Mouse (Mus musculus) C2C12 (cell line): Measurements from ENCODE around the gene Ptprh. TPM values are rescaled to one million over a fixed set of nuclear protein-coding genes. Genes with fewer than 3 reads are reported as not detected.

Experiments
- H3K27me3 ChIP-seq: one replicate; pipeline ENCODE4 v1.6.1; 2011; ENCODE audit not compliant: control insufficient read depth, insufficient read depth, insufficient read length
- H3K36me3 ChIP-seq: one replicate; pipeline ENCODE4 v1.6.1; 2011; ENCODE audit not compliant: control insufficient read depth, insufficient read depth
- H3K4me3 ChIP-seq: one replicate; pipeline ENCODE4 v1.5.1; 2011; ENCODE audit warnings: mild to moderate bottlenecking, control low read depth; ENCODE audit not compliant: poor library complexity, insufficient read depth, severe bottlenecking
- H3K79me2 ChIP-seq: one replicate; pipeline ENCODE4 v1.6.1; 2011; ENCODE audit not compliant: control insufficient read depth, insufficient read depth
- H3K79me3 ChIP-seq: one replicate; pipeline ENCODE4 v1.6.1; 2011; ENCODE audit warnings: low read depth, control low read depth
- H3ac ChIP-seq: one replicate; pipeline ENCODE3; 2011; ENCODE audit warnings: low read depth; ENCODE audit not compliant: control insufficient read depth, insufficient read length
- CEBPB ChIP-seq: IDR thresholded peaks from one replicate; pipeline ENCODE4 v1.6.1; 2011; ENCODE audit warnings: low read depth, mild to moderate bottlenecking, control low read depth, moderate library complexity
- CTCF ChIP-seq: IDR thresholded peaks from one replicate; pipeline ENCODE4 v1.5.1; 2011; ENCODE audit not compliant: control insufficient read depth, insufficient read depth, insufficient read length
- FOSL1 ChIP-seq: IDR thresholded peaks from one replicate; pipeline ENCODE4 v1.8.0; 2011; ENCODE audit warnings: mild to moderate bottlenecking, low read length; ENCODE audit not compliant: poor library complexity, insufficient read depth, severe bottlenecking
- MAX ChIP-seq: IDR thresholded peaks from one replicate; pipeline ENCODE4 v1.6.1; 2011; ENCODE audit warnings: mild to moderate bottlenecking, control low read depth
- MYOD1 ChIP-seq: IDR thresholded peaks from one replicate; pipeline ENCODE4 v1.6.1; 2011; ENCODE audit warnings: low read depth; ENCODE audit not compliant: control insufficient read depth, insufficient read length
- MYOG ChIP-seq: IDR thresholded peaks from one replicate; pipeline ENCODE4 v1.6.1; 2011; ENCODE audit not compliant: control insufficient read depth, insufficient read length; ENCODE audit errors: extremely low read depth
- USF1 ChIP-seq: IDR thresholded peaks from one replicate; pipeline ENCODE4 v1.6.1; 2011; ENCODE audit warnings: low read depth, mild to moderate bottlenecking, control low read depth, moderate library complexity
- polyA plus RNA-seq: library from polyadenylated mRNA; unstranded; fragments of >200 nt; fragmentation: generic; extraction: Trizol; gene quantifications from one replicate; pipeline ENCODE4 v1.2.1, GENCODE M21; 2012; ENCODE audit warnings: missing spikeins

The Ptprh gene
- polyA plus RNA-seq, 1 experiment = not detected

DNA sequence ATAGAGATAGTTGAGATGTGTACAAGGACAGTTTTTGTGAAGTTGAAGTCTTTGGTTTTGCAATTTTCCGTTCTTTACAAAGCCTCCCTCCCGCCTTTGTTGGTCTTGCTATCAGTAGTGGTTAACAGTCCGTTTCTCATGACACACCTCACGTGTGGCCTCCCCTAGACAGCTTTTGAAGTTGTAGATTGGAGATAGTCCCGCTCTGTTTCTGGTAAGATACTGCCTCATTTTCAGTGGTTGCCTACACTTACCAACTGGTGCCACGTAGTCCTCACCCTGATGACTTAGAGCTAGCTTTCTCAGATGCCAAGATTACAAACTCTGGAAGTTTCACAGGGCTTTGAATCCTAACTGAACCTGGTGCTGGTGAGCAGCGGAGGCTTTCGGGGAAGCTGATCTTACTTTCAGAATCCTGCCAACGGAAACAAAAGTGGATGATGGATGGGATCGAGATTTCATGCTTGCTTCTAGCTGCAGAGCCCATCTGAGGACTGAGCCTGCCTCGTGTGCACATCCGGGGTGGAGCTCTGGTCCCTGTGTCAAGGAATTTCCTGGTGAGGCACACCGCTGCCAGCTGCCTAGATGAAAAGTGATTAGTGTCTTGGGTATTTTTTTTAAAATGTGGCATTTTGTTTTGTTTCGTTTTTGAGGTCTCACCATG lies 10.0 kb upstream of the Ptprh start:
- Histone ChIP-seq H3K36me3 (no peaks in the 10 kb centered on the region), H3K27me3 (peaks cover 36% of the 10 kb centered on the region), H3K79me2 (no peaks in the 10 kb centered on the region), H3K79me3 (no peaks in the 10 kb centered on the region), H3ac (no peak overlapping the region), H3K4me3 (no peak overlapping the region)
- TF ChIP-seq MAX = no peak
- no peak for TF ChIP-seq USF1
- no peak for TF ChIP-seq FOSL1
- TF ChIP-seq CTCF = no peak
- TF ChIP-seq MYOD1 = no peak
- no peak for TF ChIP-seq CEBPB
- no peak for TF ChIP-seq MYOG

- no peak overlapping the region for H3K4me3 ChIP-seq
- H3K27me3 ChIP-seq = peaks cover 36% of the 10 kb centered on the region
- H3ac ChIP-seq = no peak overlapping the region
- no peaks in the 10 kb centered on the region for H3K79me2 ChIP-seq
- H3K36me3 ChIP-seq = no peaks in the 10 kb centered on the region
- no peak for TF ChIP-seq FOSL1
- no peak for TF ChIP-seq MAX
- TF ChIP-seq USF1 = no peak
- no peak for TF ChIP-seq CTCF
- no peak for TF ChIP-seq MYOG
- no peak for TF ChIP-seq CEBPB
- TF ChIP-seq MYOD1 = no peak
- H3K79me3 ChIP-seq = no peaks in the 10 kb centered on the region
Observed at GRCm38 (mm10) chr7:4612956-4613355, 9.1 kb upstream of the Ptprh start.

DNA sequence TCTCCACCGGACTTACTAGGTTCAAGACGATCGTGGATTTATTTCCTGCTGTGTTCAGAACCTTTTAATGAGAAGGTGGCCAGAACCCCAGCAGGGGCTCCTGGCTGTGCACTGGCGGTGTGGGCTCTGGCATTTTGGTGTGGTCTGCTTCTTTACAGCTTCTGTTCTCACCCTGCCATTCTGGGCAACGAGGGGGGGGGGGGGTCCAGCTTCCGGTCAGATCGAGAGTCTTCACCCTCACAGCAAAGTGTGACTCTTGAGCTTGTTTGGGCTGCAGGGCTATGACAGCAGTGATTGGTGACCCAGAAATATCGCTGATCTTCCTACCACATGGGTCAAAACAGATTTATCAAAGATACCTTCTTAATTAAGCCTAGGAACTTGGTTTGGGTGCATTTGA lies 8.5 kb upstream of the Ptprh start:
- H3K4me3 ChIP-seq = no peak overlapping the region

GRCm38 (mm10) chr7:4611921-4612341 lies 8.1 kb upstream of the Ptprh start:
- no peaks in the 10 kb centered on the region for H3K36me3 ChIP-seq
- no peak overlapping the region for H3K4me3 ChIP-seq
- H3ac ChIP-seq = no peak overlapping the region
- TF ChIP-seq MAX (no peak), MYOD1 (no peak), FOSL1 (no peak), MYOG (no peak), CEBPB (no peak), CTCF (no peak), USF1 (no peak)
- peaks cover 36% of the 10 kb centered on the region for H3K27me3 ChIP-seq
- H3K79me3 ChIP-seq = no peaks in the 10 kb centered on the region
- no peaks in the 10 kb centered on the region for H3K79me2 ChIP-seq

More for the DNA sequence above, 8.5 kb upstream of the Ptprh start:
- TF ChIP-seq USF1 = no peak
- TF ChIP-seq CEBPB = no peak
- TF ChIP-seq FOSL1 = no peak
- no peak for TF ChIP-seq MYOG
- TF ChIP-seq MAX = no peak
- TF ChIP-seq CTCF = no peak
- no peak for TF ChIP-seq MYOD1
- H3K36me3 ChIP-seq = no peaks in the 10 kb centered on the region
- no peak overlapping the region for H3ac ChIP-seq
- no peaks in the 10 kb centered on the region for H3K79me2 ChIP-seq
- H3K79me3 ChIP-seq = no peaks in the 10 kb centered on the region
- H3K27me3 ChIP-seq = peaks cover 36% of the 10 kb centered on the region

- no peaks in the 10 kb centered on the region for H3K36me3 ChIP-seq
- no peaks in the 10 kb centered on the region for H3K79me3 ChIP-seq
- H3K4me3 ChIP-seq = no peak overlapping the region
- no peak overlapping the region for H3ac ChIP-seq
- no peaks in the 10 kb centered on the region for H3K79me2 ChIP-seq
- no peak for TF ChIP-seq FOSL1
- TF ChIP-seq CEBPB = no peak
- TF ChIP-seq MYOD1 = no peak
- TF ChIP-seq MYOG = no peak
- TF ChIP-seq CTCF = no peak
- no peak for TF ChIP-seq USF1
- TF ChIP-seq MAX = no peak
- H3K27me3 ChIP-seq = peaks cover 36% of the 10 kb centered on the region
Observed at GRCm38 (mm10) chr7:4611511-4611910, 7.7 kb upstream of the Ptprh start.
